Mouse (Mus musculus) bone marrow, adult 2 months (tissue): ENCODE data around the gene Gpr63. TPM values are rescaled to one million over a fixed set of nuclear protein-coding genes. Genes with fewer than 3 reads are reported as not detected.
"Not testable (repeated sequence)": the region's sequence is repeated elsewhere in the genome, so short reads cannot be mapped to it uniquely, and the experiment has no call there.

Experiments used
- H3K27ac ChIP-seq: fragments of 200-500 bp; 2 replicates; pipeline ENCODE4 v1.5.1; 2012; ENCODE audit warnings: low read depth, mild to moderate bottlenecking, control low read depth, inconsistent platforms, low read length; ENCODE audit not compliant: control insufficient read depth, poor library complexity, insufficient read depth
- H3K4me1 ChIP-seq: fragments of 200-500 bp; 2 replicates; pipeline ENCODE4 v1.6.1; 2011; ENCODE audit warnings: low read length; ENCODE audit not compliant: control insufficient read depth, insufficient read depth
- H3K4me3 ChIP-seq: fragments of 200-500 bp; replicated peaks from 2 replicates; pipeline ENCODE3; 2011; ENCODE audit warnings: mild to moderate bottlenecking, low read depth, low read length, control low read depth; ENCODE audit not compliant: control insufficient read depth
- CTCF ChIP-seq: fragments of 200-500 bp; IDR thresholded peaks from 2 replicates; pipeline ENCODE4 v1.5.1; 2011; ENCODE audit warnings: low read length, control low read depth; ENCODE audit not compliant: control insufficient read depth, insufficient read depth
- POLR2A ChIP-seq: fragments of 200-500 bp; IDR thresholded peaks from 2 replicates; pipeline ENCODE4 v1.6.1; 2011; ENCODE audit warnings: low read depth, mild to moderate bottlenecking, control low read depth, low read length, borderline replicate concordance; ENCODE audit not compliant: control insufficient read depth
- WGBS: fragments of 180-500 bp; shearing (Covaris S2); methylation state at CpG from one replicate; pipeline ENCODE4 v1.1.7; 2018; 5-methylcytosine and 5-hydroxymethylcytosine counted together
- polyA plus RNA-seq: library from polyadenylated mRNA; stranded (reverse); fragments of >200 nt; gene quantifications from 2 replicates; pipeline ENCODE4 v1.2.4, GENCODE M21; 2011; ENCODE audit warnings: low replicate concordance; ENCODE audit not compliant: missing spikeins, insufficient read depth, insufficient read length

The Gpr63 gene
- polyA plus RNA-seq, 1 experiment = not detected

DNA sequence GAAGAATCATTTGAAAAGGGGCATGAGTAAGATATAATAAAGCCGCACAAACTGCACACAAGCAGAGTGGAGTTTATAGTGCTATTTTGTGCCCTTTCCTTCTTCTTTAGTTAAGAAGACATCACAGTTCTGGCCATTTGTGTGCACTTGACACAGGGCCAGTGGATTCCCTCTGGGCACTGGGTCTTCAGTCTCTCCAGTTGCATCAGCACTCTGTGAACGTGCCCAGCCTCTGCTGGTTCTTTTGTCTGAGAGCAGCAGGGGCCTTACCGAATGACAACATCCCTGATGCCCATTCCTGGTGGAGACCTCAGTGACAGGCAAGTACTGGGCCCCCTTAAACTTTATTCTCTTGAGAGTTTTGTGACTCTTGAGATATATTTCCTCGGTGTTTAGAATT lies 12.4 kb downstream of the Gpr63 start:
- Histone ChIP-seq H3K4me3 (no peak overlapping the region), H3K27ac (no peak overlapping the region), H3K4me1 (no peaks in the 10 kb centered on the region)
- TF ChIP-seq POLR2A (no peak), CTCF (no peak)
- 70% methylated on average over 4 of the region's 4 CpGs for WGBS

DNA sequence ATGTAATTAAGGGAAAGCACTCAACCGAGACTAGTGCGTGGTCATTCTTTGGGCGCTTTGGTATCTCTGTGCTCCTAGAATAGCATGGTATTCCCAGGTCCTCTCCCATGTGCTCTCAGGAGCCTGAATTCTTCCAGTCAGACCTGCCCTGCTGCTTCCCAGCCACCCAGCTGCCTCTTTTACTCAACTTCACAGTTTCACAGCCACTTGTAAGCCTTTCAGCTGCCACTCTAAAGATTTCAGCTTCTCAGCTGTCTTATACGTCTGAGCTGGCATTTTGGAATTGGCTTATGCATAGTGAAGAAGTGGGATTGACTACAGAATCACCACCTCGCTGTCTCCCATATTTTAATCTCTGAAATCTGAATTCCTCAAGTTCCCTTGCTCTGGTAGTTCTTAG lies 19.4 kb downstream of the Gpr63 start:
- Histone ChIP-seq H3K4me1 (no peaks in the 10 kb centered on the region), H3K4me3 (no peak overlapping the region), H3K27ac (no peak overlapping the region)
- TF ChIP-seq POLR2A (no peak), CTCF (no peak)
- 76% methylated on average over 5 of the region's 5 CpGs for WGBS

- WGBS = 69% methylated on average over 2 of the region's 2 CpGs
- Histone ChIP-seq H3K4me3 (no peak overlapping the region), H3K4me1 (no peaks in the 10 kb centered on the region), H3K27ac (no peak overlapping the region)
- TF ChIP-seq POLR2A = no peak
- TF ChIP-seq CTCF = no peak
Observed at GRCm38 (mm10) chr4:24991475-24991874, 25.3 kb downstream of the Gpr63 start.

DNA sequence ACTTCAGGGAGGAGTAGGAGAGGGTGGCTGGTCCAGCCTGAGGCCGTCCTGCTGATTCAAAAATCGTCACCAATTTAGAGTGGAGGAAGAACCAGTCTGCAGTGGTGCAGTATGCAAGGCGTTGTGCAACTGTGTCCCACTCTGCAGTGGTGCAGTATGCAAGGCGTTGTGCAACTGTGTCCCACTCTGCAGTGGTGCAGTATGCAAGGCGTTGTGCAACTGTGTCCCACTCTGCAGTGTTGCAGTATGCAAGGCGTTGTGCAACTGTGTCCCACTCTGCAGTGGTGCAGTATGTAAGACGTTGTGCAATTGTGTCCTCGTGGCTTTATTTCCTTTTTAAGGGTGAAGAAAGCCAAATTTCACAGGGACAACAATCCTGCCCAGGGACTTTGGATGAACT lies 43.1 kb downstream of the Gpr63 start:
- WGBS = 69% methylated on average over 8 of the region's 8 CpGs
- not testable (repeated sequence) for H3K27ac ChIP-seq, H3K4me1 ChIP-seq, H3K4me3 ChIP-seq

- TF ChIP-seq CTCF (no peak), POLR2A (no peak)
- 84% methylated on average over 5 of the region's 5 CpGs for WGBS
- Histone ChIP-seq H3K27ac (no peak overlapping the region), H3K4me3 (no peak overlapping the region), H3K4me1 (no peaks in the 10 kb centered on the region)
Observed at GRCm38 (mm10) chr4:25011780-25012179, 45.6 kb downstream of the Gpr63 start.

GRCm38 (mm10) chr4:25012726-25013125 lies 46.5 kb downstream of the Gpr63 start:
- no peaks in the 10 kb centered on the region for H3K4me1 ChIP-seq
- TF ChIP-seq CTCF (no peak), POLR2A (no peak)
- no peak overlapping the region for H3K4me3 ChIP-seq
- no peak overlapping the region for H3K27ac ChIP-seq
- 74% methylated on average over 3 of the region's 3 CpGs for WGBS

DNA sequence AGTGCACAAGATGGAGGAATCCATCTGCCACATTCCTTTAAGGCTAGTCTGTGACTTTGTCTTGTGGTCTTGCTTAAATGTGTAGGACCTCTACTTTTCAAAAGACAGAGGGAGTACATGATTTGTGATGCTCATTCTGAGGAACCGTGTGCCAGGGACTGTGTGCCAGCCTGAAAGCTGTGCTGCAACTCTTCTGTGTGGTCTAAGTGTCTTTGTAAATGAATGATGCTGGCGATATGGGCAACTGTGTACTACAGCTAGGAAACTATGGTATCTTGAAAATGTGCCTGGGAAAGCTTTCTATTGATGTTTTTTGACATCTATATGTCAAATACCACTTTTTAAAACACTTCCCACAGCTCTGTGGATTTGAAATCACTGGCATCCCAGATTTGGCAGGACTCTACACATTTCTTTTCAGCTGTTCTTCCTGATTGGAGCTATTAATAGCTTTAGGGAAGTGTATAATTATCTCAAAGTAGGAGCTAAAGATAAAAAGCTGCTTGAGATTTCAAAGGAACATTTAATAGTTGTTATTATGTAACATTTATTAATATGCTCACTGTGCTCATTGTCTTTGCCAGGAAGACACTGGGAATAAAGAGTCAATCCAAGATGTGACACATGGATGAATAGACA lies 48.9 kb downstream of the Gpr63 start:
- 65% methylated on average over 2 of the region's 2 CpGs for WGBS
- Histone ChIP-seq H3K4me1 (no peaks in the 10 kb centered on the region), H3K27ac (no peak overlapping the region), H3K4me3 (no peak overlapping the region)
- TF ChIP-seq CTCF (no peak), POLR2A (no peak)

DNA sequence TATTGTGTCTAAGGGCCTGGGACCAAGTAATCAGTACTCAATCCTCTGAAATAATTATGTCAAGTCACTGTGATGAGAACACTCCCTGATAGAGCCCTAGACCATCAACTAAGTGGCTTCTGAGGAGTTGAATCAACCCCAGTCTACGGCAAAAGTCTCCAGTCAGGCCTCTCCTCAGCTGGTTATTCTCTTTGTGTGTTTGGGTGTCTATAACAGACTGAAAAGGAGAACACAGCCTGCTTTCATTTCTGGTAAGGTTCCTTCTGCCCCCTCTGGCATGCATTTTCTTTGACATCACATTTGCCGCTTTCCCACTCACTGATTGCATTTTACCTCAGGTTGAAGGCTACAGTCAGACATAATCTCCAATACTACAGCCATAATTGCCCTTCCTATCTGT lies 62.0 kb downstream of the Gpr63 start:
- Histone ChIP-seq H3K27ac (no peak overlapping the region), H3K4me3 (no peak overlapping the region), H3K4me1 (no peaks in the 10 kb centered on the region)
- TF ChIP-seq POLR2A (no peak), CTCF (no peak)
- WGBS = 79% methylated on average over 2 of the region's 2 CpGs

DNA sequence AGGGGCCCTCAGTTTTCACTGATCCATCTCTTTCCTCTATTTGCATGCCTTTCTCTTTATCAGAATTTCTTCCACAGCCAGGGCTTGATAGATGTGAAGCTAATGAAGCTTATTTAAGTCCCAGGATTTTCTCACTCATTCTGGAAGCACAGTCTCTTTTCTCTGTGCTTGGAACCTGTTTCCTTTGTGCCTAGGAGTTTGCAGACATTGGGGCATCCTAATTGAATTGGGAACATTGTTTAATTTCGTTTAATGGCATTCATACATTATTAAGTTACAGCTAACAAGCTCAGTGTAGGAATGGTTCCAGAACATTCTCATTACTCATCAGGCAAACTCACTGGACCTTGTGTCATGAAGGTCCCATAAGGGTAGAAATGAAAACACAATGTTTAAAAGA lies 62.5 kb downstream of the Gpr63 start:
- TF ChIP-seq POLR2A (no peak), CTCF (no peak)
- WGBS = 50% methylated on average over 1 of the region's 1 CpGs
- Histone ChIP-seq H3K4me3 (no peak overlapping the region), H3K27ac (no peak overlapping the region), H3K4me1 (no peaks in the 10 kb centered on the region)
